Mouse (Mus musculus) brain, adult 10 weeks (tissue): ENCODE measurements around the gene Epn3. TPM values are rescaled to one million over a fixed set of nuclear protein-coding genes. Genes with fewer than 3 reads are reported as not detected.

ENCODE experiments used
- polyA plus RNA-seq: library from polyadenylated mRNA; stranded (reverse); fragments of 350-450 nt; fragmentation: Illumina TruSeq; extraction: RNeasy Lipid Tissue Mini Kit (QIAGEN cat#74804); gene quantifications from one replicate; pipeline ENCODE4 v1.2.3, GENCODE M21; 2015; ENCODE audit warnings: low read depth, low replicate concordance

Epn3 gene
- polyA plus RNA-seq, result 3.0 TPM

DNA sequence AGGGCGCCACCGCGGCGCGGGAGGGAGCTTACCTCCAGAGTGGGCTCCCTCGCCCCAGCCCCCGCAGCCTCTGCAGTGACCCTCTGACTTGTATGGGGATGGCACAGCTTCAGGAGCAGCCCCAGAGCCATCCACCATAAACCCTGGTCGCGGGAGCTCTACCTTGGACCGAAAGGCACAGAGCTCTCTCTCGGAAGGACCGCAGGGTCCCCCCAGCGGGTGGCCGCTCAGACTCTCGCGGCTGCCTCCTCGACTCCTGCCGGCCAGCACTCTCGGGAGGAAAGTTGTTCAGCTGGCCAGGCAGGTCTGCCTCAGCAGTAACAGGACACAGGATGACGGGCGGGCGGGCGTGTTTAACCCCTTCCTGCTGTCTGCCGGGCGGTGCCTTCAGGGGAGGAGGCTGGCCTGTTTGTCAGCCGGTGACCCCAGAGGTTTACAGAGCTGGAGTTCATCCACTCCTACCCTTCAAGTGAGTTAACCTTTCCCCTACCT is at the start of gene Epn3:
Epn3 (minus strand) TSS at position 314 of the 492 bp plus-strand sequence.

DNA sequence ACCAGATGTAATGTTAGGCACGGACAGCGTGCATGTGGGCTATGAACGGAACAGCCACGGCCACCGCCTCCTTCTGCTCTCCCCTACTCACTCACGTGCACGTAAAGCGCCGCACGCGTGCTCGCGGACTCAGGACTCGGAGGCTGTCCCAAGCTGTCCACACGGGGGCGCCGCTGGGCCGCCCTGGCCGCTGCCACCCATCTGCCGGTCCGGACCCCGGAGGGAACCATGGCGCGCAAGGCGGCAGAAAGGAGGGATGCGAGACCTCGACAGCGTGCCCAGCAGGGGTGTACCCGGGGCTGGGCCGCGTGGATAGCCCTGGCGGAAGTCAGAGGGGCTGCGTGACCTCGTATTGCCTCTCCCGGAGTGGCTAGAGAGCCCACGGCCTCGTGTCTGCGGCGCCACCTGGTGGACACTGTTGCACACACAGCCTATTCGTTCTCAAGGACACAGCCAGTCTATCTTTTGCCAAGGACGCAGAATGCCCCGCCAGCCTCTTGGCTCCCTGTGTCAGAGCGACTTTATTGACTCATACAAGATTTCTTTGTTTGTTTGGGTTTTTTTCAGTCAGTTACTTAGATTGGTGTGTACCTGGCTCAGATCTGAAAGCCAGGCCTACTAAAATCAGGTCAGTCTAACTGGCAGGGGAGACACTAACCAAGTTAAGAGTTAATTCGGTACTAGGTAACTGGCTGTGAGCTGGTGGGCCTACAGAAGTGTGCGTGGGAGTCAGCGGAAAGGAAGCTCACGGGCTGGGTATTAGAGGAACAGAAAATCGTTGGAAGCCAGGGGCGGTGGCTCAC is 49.3 kb upstream of the Epn3 start, which contains the start of gene Rsad1:
Rsad1 (minus strand) TSS at position 368 of the 803 bp plus-strand sequence.

DNA sequence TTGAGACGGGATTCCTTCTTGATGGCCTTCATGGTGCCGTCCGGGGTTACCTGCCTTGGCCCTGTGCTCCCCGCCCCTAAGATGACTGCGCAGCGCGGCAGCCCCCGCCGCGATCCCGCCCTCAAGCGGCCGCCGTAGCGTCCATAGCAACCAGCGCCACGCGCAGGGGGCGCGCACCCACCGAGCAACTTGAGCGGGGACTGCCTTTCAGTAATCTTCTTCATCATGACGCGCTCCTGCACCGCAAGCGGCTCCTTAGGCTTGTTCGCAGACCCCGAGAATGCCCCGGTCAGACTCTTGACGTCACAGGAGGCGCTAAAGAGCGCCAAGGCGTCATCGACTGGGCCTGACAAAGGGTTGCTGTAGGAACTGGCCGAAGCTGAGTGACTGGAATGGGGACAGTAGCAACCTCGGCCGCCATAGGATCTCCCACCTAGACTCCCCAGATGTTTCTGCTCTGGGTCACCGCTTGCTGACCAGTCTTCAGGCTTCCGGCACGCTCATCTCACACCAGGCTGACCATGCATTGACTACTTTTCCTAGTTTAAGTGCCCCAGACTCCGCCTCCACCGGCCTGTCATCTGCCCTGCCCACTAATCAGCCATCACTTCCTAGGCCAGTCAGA is 21.6 kb upstream of the Epn3 start, which contains the start of gene Mycbpap:
Mycbpap (minus strand) TSS at position 524 of the 625 bp plus-strand sequence.

DNA sequence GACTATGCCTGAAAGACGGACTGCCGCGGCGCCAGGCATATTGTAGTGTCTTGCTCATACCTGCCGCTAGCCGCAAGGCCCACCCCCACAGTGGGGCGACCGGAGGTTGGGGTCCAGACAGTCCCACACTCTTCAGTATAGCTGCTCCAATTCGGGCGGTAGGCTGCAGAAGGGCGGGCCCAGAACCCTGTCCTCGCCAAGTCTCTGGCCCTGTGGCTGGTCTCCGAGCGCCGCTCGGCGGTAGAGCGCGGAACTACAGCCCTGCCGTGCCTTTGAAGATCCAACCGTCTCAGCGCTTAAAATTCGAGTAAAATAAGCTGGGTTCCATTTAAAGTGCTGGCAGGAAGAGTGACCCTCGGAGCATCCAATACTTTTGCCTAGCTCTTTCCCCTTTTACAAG is 13.8 kb downstream of the Epn3 start, which contains the start of gene Spata20:
Spata20 (minus strand) TSS at position 179 of the 400 bp plus-strand sequence.

DNA sequence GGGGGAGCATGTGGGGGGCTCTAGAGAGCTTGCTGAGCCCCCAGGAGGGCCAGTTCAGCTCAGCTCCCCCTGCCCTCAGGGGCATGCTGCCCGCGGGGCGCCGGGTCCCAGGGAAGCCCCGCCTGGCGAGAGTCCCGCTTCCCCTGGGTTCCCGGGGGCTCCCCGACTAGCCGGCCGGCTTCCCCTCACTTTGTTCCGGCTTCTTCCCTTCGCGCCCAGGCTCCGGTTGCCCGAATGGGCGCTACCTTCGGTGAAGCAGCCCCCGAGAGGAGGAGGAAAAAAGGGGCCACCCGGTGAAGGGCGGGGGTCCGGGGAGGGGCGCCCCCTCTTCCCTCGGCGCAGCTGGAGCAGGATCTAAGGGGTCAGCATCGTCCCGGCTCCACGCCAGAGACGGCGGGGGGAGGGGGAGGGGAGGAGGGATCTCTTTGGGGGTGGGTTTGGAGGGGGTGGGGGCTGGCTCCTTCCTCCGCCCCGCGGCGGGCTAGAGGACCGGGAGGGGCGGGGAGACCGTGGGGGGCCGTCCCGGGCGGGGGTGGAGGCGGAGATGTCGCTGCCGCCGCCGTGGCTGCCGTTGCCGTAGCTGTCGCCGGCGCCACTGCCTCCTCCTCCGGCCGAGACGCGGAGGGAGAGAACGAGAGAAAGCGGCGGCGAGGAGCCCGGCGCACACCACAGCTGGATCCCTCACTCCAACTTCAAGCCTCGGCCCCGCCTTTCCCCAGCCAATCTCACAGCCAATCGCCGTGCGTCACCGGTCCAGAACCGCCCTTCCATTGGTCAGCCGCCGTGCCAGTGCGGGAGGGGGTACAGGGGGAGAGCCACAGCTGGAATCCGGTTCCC is 25.8 kb downstream of the Epn3 start, which contains the start of gene Cacna1g:
Cacna1g (minus strand) TSS at position 492 of the 837 bp plus-strand sequence.

Other genes with a start within 250 kb of the Epn3 start
- not detected for gene Gm21885, start 218.1 kb downstream of the Epn3 start, polyA plus RNA-seq
- gene Luc7l3, start 178.0 kb downstream of the Epn3 start, polyA plus RNA-seq, result 117 TPM
- 129 TPM for gene Ankrd40, start 172.0 kb downstream of the Epn3 start, polyA plus RNA-seq
- gene Abcc3, start 107.0 kb downstream of the Epn3 start, polyA plus RNA-seq, result 1.5 TPM
- gene Cacna1g, start 25.8 kb downstream of the Epn3 start, polyA plus RNA-seq, result 56.4 TPM
- gene Spata20, start 13.8 kb downstream of the Epn3 start, polyA plus RNA-seq, result 0.58 TPM
- 3.5 TPM for gene Mycbpap, start 21.8 kb upstream of the Epn3 start, polyA plus RNA-seq
- gene Rsad1, start 49.3 kb upstream of the Epn3 start, polyA plus RNA-seq, result 8.6 TPM
- not detected for gene Chad, start 65.1 kb upstream of the Epn3 start, polyA plus RNA-seq
- gene Acsf2, start 101.9 kb upstream of the Epn3 start, polyA plus RNA-seq, result 10.9 TPM
- gene Lrrc59, start 129.8 kb upstream of the Epn3 start, polyA plus RNA-seq, result 93.8 TPM
- gene Mrpl27, start 153.8 kb upstream of the Epn3 start, polyA plus RNA-seq, result 136 TPM
- not detected for gene Eme1, start 154.0 kb upstream of the Epn3 start, polyA plus RNA-seq
- gene Xylt2, start 177.5 kb upstream of the Epn3 start, polyA plus RNA-seq, result 23.4 TPM
- gene Gm11541, start 204.5 kb upstream of the Epn3 start, polyA plus RNA-seq, result not detected
- gene Cdc34b, start 241.8 kb upstream of the Epn3 start, polyA plus RNA-seq, result not detected